Mouse (Mus musculus) kidney, postnatal 25 days (tissue): ENCODE measurements at regions not wholly inside any gene's neighbourhood (a gene's known extent, or its start where the extent isn't known, plus 50 kb on each side); places are given as distances from the start of the nearest gene placed in this dataset.

Source experiments
- DNase-seq, 2 experiments: peaks; one replicate each; pipeline ENCODE4 v3.0.0; 2021; ENCODE audit warnings: mixed read lengths in 2 of 2

DNA sequence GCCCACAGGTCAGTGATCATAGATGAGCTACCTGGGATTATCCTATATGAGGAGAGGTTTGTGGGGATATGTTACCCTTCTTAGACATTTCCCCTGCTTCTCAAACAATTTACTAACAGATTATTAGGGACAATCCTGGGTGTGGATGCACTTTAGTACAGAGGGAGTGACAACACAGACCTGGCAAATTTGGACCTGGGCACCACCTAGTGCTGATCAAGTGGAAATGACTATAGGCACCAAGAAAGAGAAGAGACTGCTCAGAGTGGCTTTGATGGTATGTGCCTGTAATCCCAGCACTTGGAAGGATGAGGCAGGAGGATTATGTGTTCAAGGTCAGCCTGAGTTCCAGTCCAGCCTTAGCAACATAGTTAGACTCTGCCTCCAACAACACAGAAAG, 51.1 kb upstream of the Gm815 start:
- peak; percentile 20 to 44 for DNase-seq
